Mouse (Mus musculus) kidney, postnatal 0 days (tissue): Measurements from ENCODE around the gene Pck1. TPM values are rescaled to one million over a fixed set of nuclear protein-coding genes. Genes with fewer than 3 reads are reported as not detected.

ENCODE experiments used
- ATAC-seq: fragments of 200-750 bp; cut with Nextera tagmentation; replicated peaks from 2 replicates; pipeline ENCODE4 v1.8.0; 2017; ENCODE audit warnings: low read depth, moderate number of reproducible peaks, moderate TSS enrichment, moderate library complexity; ENCODE audit not compliant: low FRiP score
- DNase-seq: peaks from one replicate; pipeline ENCODE4 v3.0.0-alpha.2; 2016; ENCODE audit warnings: low spot score
- H3K27ac ChIP-seq: fragments of 300-500 bp; sonication (generic); 2 replicates; pipeline ENCODE4 v1.5.1; 2014; ENCODE audit warnings: mild to moderate bottlenecking
- H3K27me3 ChIP-seq: fragments of 300-500 bp; sonication (generic); 2 replicates; pipeline ENCODE4 v1.6.1; 2014; ENCODE audit warnings: low read length, mixed read lengths; ENCODE audit not compliant: insufficient read depth
- H3K36me3 ChIP-seq: fragments of 300-500 bp; sonication (generic); 2 replicates; pipeline ENCODE4 v1.6.1; 2014; ENCODE audit warnings: low read length, mixed read lengths; ENCODE audit not compliant: insufficient read depth
- H3K4me1 ChIP-seq: fragments of 300-500 bp; sonication (generic); replicated peaks from 2 replicates; pipeline ENCODE4 v1.6.1; 2014; ENCODE audit warnings: antibody characterized with exemption, low read length, mixed read lengths; ENCODE audit not compliant: insufficient read depth
- H3K4me2 ChIP-seq: fragments of 300-500 bp; sonication (generic); 2 replicates; pipeline ENCODE4 v1.6.1; 2014; ENCODE audit warnings: mild to moderate bottlenecking, low read length, moderate library complexity, mixed read lengths
- H3K4me3 ChIP-seq: fragments of 300-500 bp; sonication (generic); replicated peaks from 2 replicates; pipeline ENCODE4 v1.5.1; 2014; ENCODE audit warnings: low read depth, low read length
- H3K9ac ChIP-seq: fragments of 300-500 bp; sonication (generic); 2 replicates; pipeline ENCODE4 v1.6.1; 2014; ENCODE audit warnings: low read depth, low read length
- H3K9me3 ChIP-seq: fragments of 300-500 bp; sonication (generic); replicated peaks from 2 replicates; pipeline ENCODE4 v1.6.1; 2016; ENCODE audit warnings: low read length, inconsistent platforms, mixed read lengths
- CTCF ChIP-seq: IDR thresholded peaks from 2 replicates; pipeline ENCODE4 v1.5.1; 2016; ENCODE audit warnings: antibody characterized with exemption, low read depth, mild to moderate bottlenecking, moderate library complexity
- WGBS: fragments of 180-500 bp; shearing (Covaris S2); extraction: QIAGEN DNeasy Blood & Tissue Kit; methylation state at CpG from one replicate; pipeline ENCODE4 v1.1.7; 2014; 5-methylcytosine and 5-hydroxymethylcytosine counted together
- polyA plus RNA-seq: library from polyadenylated mRNA; unstranded; fragments of >200 nt; fragmentation: Nextera tagmentation; extraction: Ambion mirVana; gene quantifications from 2 replicates; pipeline ENCODE4 v1.2.1, GENCODE M21; 2015

Gene Pck1
- polyA plus RNA-seq, 1 experiment from 2014 or later, result 47.2 TPM

- H3K4me2 ChIP-seq, result no peak overlapping the region
- TF ChIP-seq CTCF, result peak; percentile 86
- H3K4me3 ChIP-seq, result no peak overlapping the region
- no peaks in the 10 kb centered on the region for H3K36me3 ChIP-seq
- H3K27ac ChIP-seq, result no peak overlapping the region
- no peak overlapping the region for H3K9ac ChIP-seq
- no peaks in the 10 kb centered on the region for H3K4me1 ChIP-seq
- H3K9me3 ChIP-seq, result no peaks in the 10 kb centered on the region
- DNase-seq, result peak; percentile 80
- ATAC-seq, result 0 out of 2 replicates have a peak, but pooled peaks have one; percentile 31
- 4% methylated on average over 8 of the region's 8 CpGs for WGBS
- H3K27me3 ChIP-seq, result no peaks in the 10 kb centered on the region
These were observed 31.1 kb downstream of the Pck1 start for GRCm38 (mm10) chr2:173183836-173184460.

GRCm38 (mm10) chr2:173184475-173185080 lies 31.7 kb downstream of the Pck1 start:
- no peaks in the 10 kb centered on the region for H3K27me3 ChIP-seq
- no peak overlapping the region for H3K4me2 ChIP-seq
- no peaks in the 10 kb centered on the region for H3K36me3 ChIP-seq
- no peak for DNase-seq
- 59% methylated on average over 11 of the region's 11 CpGs for WGBS
- H3K4me3 ChIP-seq, result no peak overlapping the region
- TF ChIP-seq CTCF, result no peak
- no peak overlapping the region for H3K9ac ChIP-seq
- no peak for ATAC-seq
- no peak overlapping the region for H3K27ac ChIP-seq
- no peaks in the 10 kb centered on the region for H3K9me3 ChIP-seq
- H3K4me1 ChIP-seq, result no peaks in the 10 kb centered on the region

GRCm38 (mm10) chr2:173185282-173185681 lies 32.4 kb downstream of the Pck1 start:
- Histone ChIP-seq H3K27ac (no peak overlapping the region), H3K9ac (no peak overlapping the region), H3K9me3 (no peaks in the 10 kb centered on the region), H3K4me2 (no peak overlapping the region), H3K4me3 (no peak overlapping the region), H3K4me1 (no peaks in the 10 kb centered on the region), H3K36me3 (no peaks in the 10 kb centered on the region), H3K27me3 (no peaks in the 10 kb centered on the region)
- WGBS, result 67% methylated on average over 6 of the region's 6 CpGs
- ATAC-seq (no peak), DNase-seq (no peak)
- TF ChIP-seq CTCF, result no peak

- DNase-seq, result peak; percentile 89
These were observed 33.4 kb downstream of the Pck1 start for GRCm38 (mm10) chr2:173186047-173186943.

GRCm38 (mm10) chr2:173187182-173187855 lies 34.5 kb downstream of the Pck1 start:
- 33% methylated on average over 8 of the region's 8 CpGs for WGBS
- Histone ChIP-seq H3K4me2 (no peak overlapping the region), H3K4me1 (no peaks in the 10 kb centered on the region), H3K36me3 (no peaks in the 10 kb centered on the region), H3K27ac (no peak overlapping the region), H3K4me3 (no peak overlapping the region), H3K9me3 (no peaks in the 10 kb centered on the region), H3K9ac (no peak overlapping the region), H3K27me3 (no peaks in the 10 kb centered on the region)
- DNase-seq, result peak; percentile 40
- ATAC-seq, result no peak
- TF ChIP-seq CTCF, result no peak

More at GRCm38 (mm10) chr2:173186047-173186943, 33.4 kb downstream of the Pck1 start:
- no peaks in the 10 kb centered on the region for H3K9me3 ChIP-seq
- no peaks in the 10 kb centered on the region for H3K27me3 ChIP-seq
- ATAC-seq, result 0 out of 2 replicates have a peak, but pooled peaks have one; percentile 27
- no peak overlapping the region for H3K4me3 ChIP-seq
- 27% methylated on average over 26 of the region's 26 CpGs for WGBS
- TF ChIP-seq CTCF, result peak; percentile 97
- no peaks in the 10 kb centered on the region for H3K36me3 ChIP-seq
- H3K9ac ChIP-seq, result no peak overlapping the region
- no peaks in the 10 kb centered on the region for H3K4me1 ChIP-seq
- no peak overlapping the region for H3K27ac ChIP-seq
- H3K4me2 ChIP-seq, result no peak overlapping the region

- Histone ChIP-seq H3K27me3 (no peaks in the 10 kb centered on the region), H3K4me3 (no peak overlapping the region), H3K4me2 (no peak overlapping the region), H3K4me1 (no peaks in the 10 kb centered on the region), H3K9me3 (no peaks in the 10 kb centered on the region), H3K36me3 (no peaks in the 10 kb centered on the region), H3K27ac (no peak overlapping the region), H3K9ac (no peak overlapping the region)
- WGBS, result 88% methylated on average over 4 of the region's 4 CpGs
- no peak for TF ChIP-seq CTCF
- ATAC-seq (no peak), DNase-seq (no peak)
These were observed 41.9 kb downstream of the Pck1 start for GRCm38 (mm10) chr2:173194796-173195195.
